Mouse (Mus musculus) gonadal fat pad, adult 2 months (tissue): Measurements from ENCODE around the gene Il16. TPM values are rescaled to one million over a fixed set of nuclear protein-coding genes. Genes with fewer than 3 reads are reported as not detected.

Experiments used
- DNase-seq: peaks from one replicate; pipeline ENCODE4 v3.0.0-alpha.2; 2012; ENCODE audit warnings: low read depth
- polyA plus RNA-seq: library from polyadenylated mRNA; depleted of rRNA; stranded (reverse); fragments of >200 nt; gene quantifications from 2 replicates; pipeline ENCODE4 v1.2.3, GENCODE M21; 2012

Il16 gene
- polyA plus RNA-seq, 1 experiment, result 7.6 TPM

GRCm38 (mm10) chr7:83682640-83683274 lies 62.8 kb downstream of the Il16 start:
- DNase-seq, result no peak

GRCm38 (mm10) chr7:83678506-83678905 lies 67.0 kb downstream of the Il16 start:
- DNase-seq, result no peak

- no peak for DNase-seq
These were observed 68.2 kb downstream of the Il16 start for GRCm38 (mm10) chr7:83677296-83677695.

- DNase-seq, result no peak
These were observed 69.8 kb downstream of the Il16 start for GRCm38 (mm10) chr7:83675545-83676254.

- DNase-seq, result no peak
These were observed 74.0 kb downstream of the Il16 start for GRCm38 (mm10) chr7:83671573-83671972.

GRCm38 (mm10) chr7:83668724-83669123 lies 76.8 kb downstream of the Il16 start:
- no peak for DNase-seq

- no peak for DNase-seq
These were observed 77.4 kb downstream of the Il16 start for GRCm38 (mm10) chr7:83667936-83668645.

- no peak for DNase-seq
These were observed 79.4 kb downstream of the Il16 start for GRCm38 (mm10) chr7:83666087-83666595.

GRCm38 (mm10) chr7:83662711-83663375 lies 82.7 kb downstream of the Il16 start:
- no peak for DNase-seq

GRCm38 (mm10) chr7:83661763-83662162 lies 83.8 kb downstream of the Il16 start:
- no peak for DNase-seq

- DNase-seq, result no peak
These were observed 84.5 kb downstream of the Il16 start for GRCm38 (mm10) chr7:83661031-83661430.

- no peak for DNase-seq
These were observed 85.2 kb downstream of the Il16 start for GRCm38 (mm10) chr7:83660273-83660691.

- DNase-seq, result no peak
These were observed 86.1 kb downstream of the Il16 start for GRCm38 (mm10) chr7:83659159-83660065.

- DNase-seq, result no peak
These were observed 86.8 kb downstream of the Il16 start for GRCm38 (mm10) chr7:83658716-83659115.

GRCm38 (mm10) chr7:83654938-83655630 lies 90.4 kb downstream of the Il16 start:
- no peak for DNase-seq

- no peak for DNase-seq
These were observed 91.3 kb downstream of the Il16 start for GRCm38 (mm10) chr7:83654196-83654595.

- no peak for DNase-seq
These were observed 91.9 kb downstream of the Il16 start for GRCm38 (mm10) chr7:83653605-83654051.

GRCm38 (mm10) chr7:83652498-83652897 lies 93.0 kb downstream of the Il16 start:
- no peak for DNase-seq

- no peak for DNase-seq
These were observed 94.9 kb downstream of the Il16 start for GRCm38 (mm10) chr7:83650638-83651037.

- no peak for DNase-seq
These were observed 96.7 kb downstream of the Il16 start for GRCm38 (mm10) chr7:83648807-83649206.
